Mouse (Mus musculus): Measurements from ENCODE around the gene Mobp. TPM values are rescaled to one million over a fixed set of nuclear protein-coding genes. Genes with fewer than 3 reads are reported as not detected.

The Mobp gene
- polyA plus RNA-seq, 2 experiments from 2014 or later, result 0.12 TPM; not detected in 1

DNA sequence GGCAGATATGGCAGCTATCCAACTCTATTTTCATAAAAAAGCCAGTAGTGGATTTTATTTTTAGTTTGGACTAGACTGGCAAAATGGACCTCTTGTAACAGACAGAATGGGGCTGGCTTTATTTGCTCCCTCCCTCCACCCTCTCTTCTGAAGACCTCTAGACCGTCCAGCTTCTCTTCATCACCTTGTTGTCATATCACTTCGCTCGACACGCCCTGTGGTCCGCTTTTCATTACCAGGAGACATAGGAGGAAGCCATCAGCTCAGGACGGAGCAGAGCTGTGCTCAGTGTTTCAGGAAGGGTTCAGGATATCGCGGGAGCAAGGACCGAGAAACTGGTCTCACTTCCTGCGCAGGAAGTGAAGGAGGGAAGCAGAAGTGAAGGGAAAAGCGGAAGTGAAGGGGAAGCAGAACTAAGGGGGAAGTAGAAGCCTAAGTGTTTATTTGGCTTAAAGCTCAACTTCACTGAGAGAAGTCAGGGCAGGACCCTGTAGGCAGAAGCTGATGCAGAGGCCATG lies 65.5 kb downstream of the Mobp start:
- ATAC-seq, result no peak

DNA sequence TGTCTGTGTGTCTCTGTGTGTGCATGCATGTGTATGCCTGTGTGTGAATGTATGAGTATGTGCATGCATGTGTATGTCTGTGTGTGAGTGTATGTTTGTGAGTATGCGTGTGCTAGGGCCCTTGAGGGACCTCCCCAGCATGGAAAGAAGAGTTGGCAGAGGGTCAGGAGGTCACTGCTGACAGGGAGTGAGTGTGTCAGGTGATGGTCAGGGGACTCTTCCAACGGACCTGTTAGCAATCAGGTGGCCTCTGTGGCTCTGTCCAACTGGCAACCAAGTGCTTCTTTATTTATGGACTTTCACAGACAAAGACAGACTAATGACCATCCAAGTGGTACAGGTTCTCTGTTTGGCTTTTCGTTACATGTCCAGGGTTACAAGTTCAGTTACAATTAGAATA lies 69.9 kb downstream of the Mobp start:
- ATAC-seq, result no peak

Other genes starting within 250 kb of the Mobp start
- 1 to 10 TPM; 3.6 to 7.5 TPM for gene Gorasp1, start 212.1 kb upstream of the Mobp start, polyA plus RNA-seq (2017; shearing (Covaris generic))
- under 1 TPM in 1 of 2 experiments, not detected in 1; 0.15 TPM for gene Ttc21a, start 212.1 kb upstream of the Mobp start, polyA plus RNA-seq (2017; shearing (Covaris generic))
- 10 to 100 TPM; 22.7 to 89.4 TPM for gene Csrnp1, start 165.0 kb upstream of the Mobp start, polyA plus RNA-seq (2017; shearing (Covaris generic))
- not detected for gene Xirp1, start 126.1 kb upstream of the Mobp start, polyA plus RNA-seq (2017; shearing (Covaris generic))
- under 1 TPM in 1 of 2 experiments, not detected in 1; 0.15 TPM for gene Cx3cr1, start 79.8 kb upstream of the Mobp start, polyA plus RNA-seq (2017; shearing (Covaris generic))
- 100 to 1,000 TPM in 1 of 2 experiments, 10 to 100 TPM in 1; 71.1 to 116 TPM for gene Ccr8, start 57.6 kb upstream of the Mobp start, polyA plus RNA-seq (2017; shearing (Covaris generic))
- 10 to 100 TPM; 21.0 to 24.3 TPM for gene Slc25a38, start 39.3 kb upstream of the Mobp start, polyA plus RNA-seq (2017; shearing (Covaris generic))
- 1,000 to 10,000 TPM; 3,019 to 3,169 TPM for gene Rpsa, start 22.0 kb upstream of the Mobp start, polyA plus RNA-seq (2017; shearing (Covaris generic))
- not detected for gene Myrip, start 151.8 kb downstream of the Mobp start, polyA plus RNA-seq (2017; shearing (Covaris generic))

Measured in CD4-positive, CD25-positive, alpha-beta regulatory T cell, adult 4 months (primary cell).